Mouse (Mus musculus): ENCODE data around the gene Tmem169. TPM values are rescaled to one million over a fixed set of nuclear protein-coding genes. Genes with fewer than 3 reads are reported as not detected.

Gene Tmem169
- polyA plus RNA-seq, 1 experiment from 2014 or later: 3.4 TPM

DNA sequence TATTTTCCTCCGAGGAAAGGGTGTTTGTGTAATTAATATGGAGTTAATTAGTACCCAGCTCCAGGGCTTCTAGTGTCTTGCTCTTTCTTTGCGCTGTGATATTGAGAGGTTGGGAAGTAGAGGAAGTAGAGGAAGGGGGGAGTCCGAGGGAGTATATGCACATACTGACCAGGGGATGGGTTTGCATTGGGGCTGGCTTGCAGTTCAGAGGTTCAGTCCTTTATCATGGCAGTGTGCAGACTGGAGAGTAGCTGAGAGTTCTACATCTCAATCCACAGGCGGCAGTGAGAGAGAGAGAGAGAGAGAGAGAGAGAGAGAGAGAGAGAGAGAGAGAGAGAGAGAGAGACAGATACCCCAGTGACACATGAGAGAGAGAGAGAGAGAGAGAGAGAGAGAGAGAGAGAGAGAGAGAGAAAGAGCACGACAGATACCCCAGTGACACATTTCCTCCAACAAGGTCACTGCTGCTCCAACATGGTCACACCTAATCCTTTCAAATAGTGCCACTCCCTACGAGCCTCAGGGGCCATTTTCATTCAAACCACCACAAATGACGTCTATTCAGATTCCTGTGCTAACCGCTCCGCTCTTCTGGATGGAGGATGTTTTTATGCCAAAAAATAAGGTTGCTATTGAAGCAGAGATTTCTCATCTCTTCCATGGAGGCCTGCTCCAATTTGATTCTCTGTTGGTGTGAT is 28.7 kb downstream of the Tmem169 start:
- Histone ChIP-seq H3K36me3 (ENCODE audit: control insufficient read depth, insufficient read depth) (peaks cover 13% of the 10 kb centered on the region), H3K27ac (ENCODE audit: low read length) (no peak overlapping the region), H3K9me3 (replicated peaks; ENCODE audit: control insufficient read depth, low read length) (no peaks in the 10 kb centered on the region), H3K27me3 (ENCODE audit: control insufficient read depth, insufficient read depth, low read length) (no peaks in the 10 kb centered on the region; the same call in 1 of the 2 replicates), H3K4me2 (ENCODE audit: low read depth, low read length) (no peak overlapping the region), H3K9ac (ENCODE audit: low read length) (no peak overlapping the region), H3K4me3 (ENCODE audit: low read length) (no peak overlapping the region), H3K4me1 (ENCODE audit: control insufficient read depth, insufficient read depth, low read length) (no peaks in the 10 kb centered on the region)
- 86% methylated on average over 9 of the region's 9 CpGs for WGBS
- no peak for ATAC-seq (replicated peaks; ENCODE audit: extremely low read depth, insufficient read depth, low FRiP score)

GRCm38 (mm10) chr1:72313399-72314039 is 29.4 kb downstream of the Tmem169 start:
- H3K27ac ChIP-seq (ENCODE audit: low read length): no peak overlapping the region
- no peaks in the 10 kb centered on the region; the same call in 1 of the 2 replicates for H3K27me3 ChIP-seq (ENCODE audit: control insufficient read depth, insufficient read depth, low read length)
- H3K9me3 ChIP-seq (replicated peaks; ENCODE audit: control insufficient read depth, low read length): no peaks in the 10 kb centered on the region
- no peaks in the 10 kb centered on the region for H3K4me1 ChIP-seq (ENCODE audit: control insufficient read depth, insufficient read depth, low read length)
- ATAC-seq (replicated peaks; ENCODE audit: extremely low read depth, insufficient read depth, low FRiP score): no peak
- no peak overlapping the region for H3K9ac ChIP-seq (ENCODE audit: low read length)
- H3K4me2 ChIP-seq (ENCODE audit: low read depth, low read length): no peak overlapping the region
- peaks cover 14% of the 10 kb centered on the region for H3K36me3 ChIP-seq (ENCODE audit: control insufficient read depth, insufficient read depth)
- no peak overlapping the region for H3K4me3 ChIP-seq (ENCODE audit: low read length)
- WGBS: 72% methylated on average over 5 of the region's 5 CpGs

- WGBS: 82% methylated on average over 4 of the region's 4 CpGs
- H3K4me1 ChIP-seq (ENCODE audit: control insufficient read depth, insufficient read depth, low read length): no peaks in the 10 kb centered on the region
- H3K27me3 ChIP-seq (ENCODE audit: control insufficient read depth, insufficient read depth, low read length): no peaks in the 10 kb centered on the region; the same call in 1 of the 2 replicates
- no peak overlapping the region for H3K27ac ChIP-seq (ENCODE audit: low read length)
- peaks cover 18% of the 10 kb centered on the region for H3K36me3 ChIP-seq (ENCODE audit: control insufficient read depth, insufficient read depth)
- no peak for ATAC-seq (replicated peaks; ENCODE audit: extremely low read depth, insufficient read depth, low FRiP score)
- H3K9ac ChIP-seq (ENCODE audit: low read length): no peak overlapping the region
- H3K4me3 ChIP-seq (ENCODE audit: low read length): no peak overlapping the region
- no peaks in the 10 kb centered on the region for H3K9me3 ChIP-seq (replicated peaks; ENCODE audit: control insufficient read depth, low read length)
- H3K4me2 ChIP-seq (ENCODE audit: low read depth, low read length): no peak overlapping the region
These were observed 31.3 kb downstream of the Tmem169 start for GRCm38 (mm10) chr1:72315447-72315846.

DNA sequence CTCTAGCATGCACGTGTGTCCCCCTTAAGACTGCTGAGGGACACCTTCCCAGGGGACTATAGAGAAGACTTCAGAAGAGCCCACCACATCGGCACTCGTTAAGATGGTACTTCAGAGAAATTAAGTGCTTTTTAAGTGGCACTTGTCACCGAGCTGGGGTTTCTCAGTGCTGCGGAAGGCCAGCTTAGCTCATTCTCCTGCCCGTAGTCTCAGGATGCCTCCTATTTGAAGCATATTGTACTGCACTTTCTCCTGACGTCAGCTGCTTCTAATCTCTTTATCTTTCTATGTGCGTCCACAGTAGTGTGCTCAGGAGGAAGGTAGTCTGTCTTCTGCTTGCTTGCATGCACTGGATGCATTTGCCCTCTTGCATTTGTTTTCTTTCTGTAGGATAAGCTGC is 32.2 kb downstream of the Tmem169 start:
- Histone ChIP-seq H3K9me3 (replicated peaks; ENCODE audit: control insufficient read depth, low read length) (no peaks in the 10 kb centered on the region), H3K4me1 (ENCODE audit: control insufficient read depth, insufficient read depth, low read length) (no peaks in the 10 kb centered on the region), H3K27ac (ENCODE audit: low read length) (no peak overlapping the region), H3K4me3 (ENCODE audit: low read length) (no peak overlapping the region), H3K27me3 (ENCODE audit: control insufficient read depth, insufficient read depth, low read length) (no peaks in the 10 kb centered on the region; the same call in 1 of the 2 replicates), H3K4me2 (ENCODE audit: low read depth, low read length) (no peak overlapping the region), H3K36me3 (ENCODE audit: control insufficient read depth, insufficient read depth) (peaks cover 18% of the 10 kb centered on the region), H3K9ac (ENCODE audit: low read length) (no peak overlapping the region)
- no peak for ATAC-seq (replicated peaks; ENCODE audit: extremely low read depth, insufficient read depth, low FRiP score)
- 46% methylated on average over 8 of the region's 8 CpGs for WGBS

GRCm38 (mm10) chr1:72316901-72317300 is 32.7 kb downstream of the Tmem169 start:
- 70% methylated on average over 7 of the region's 7 CpGs for WGBS
- Histone ChIP-seq H3K9ac (ENCODE audit: low read length) (no peak overlapping the region), H3K4me3 (ENCODE audit: low read length) (no peak overlapping the region), H3K4me2 (ENCODE audit: low read depth, low read length) (no peak overlapping the region), H3K4me1 (ENCODE audit: control insufficient read depth, insufficient read depth, low read length) (no peaks in the 10 kb centered on the region), H3K9me3 (replicated peaks; ENCODE audit: control insufficient read depth, low read length) (no peaks in the 10 kb centered on the region), H3K27ac (ENCODE audit: low read length) (no peak overlapping the region), H3K36me3 (ENCODE audit: control insufficient read depth, insufficient read depth) (peaks cover 18% of the 10 kb centered on the region), H3K27me3 (ENCODE audit: control insufficient read depth, insufficient read depth, low read length) (no peaks in the 10 kb centered on the region; the same call in 1 of the 2 replicates)
- ATAC-seq (replicated peaks; ENCODE audit: extremely low read depth, insufficient read depth, low FRiP score): no peak

DNA sequence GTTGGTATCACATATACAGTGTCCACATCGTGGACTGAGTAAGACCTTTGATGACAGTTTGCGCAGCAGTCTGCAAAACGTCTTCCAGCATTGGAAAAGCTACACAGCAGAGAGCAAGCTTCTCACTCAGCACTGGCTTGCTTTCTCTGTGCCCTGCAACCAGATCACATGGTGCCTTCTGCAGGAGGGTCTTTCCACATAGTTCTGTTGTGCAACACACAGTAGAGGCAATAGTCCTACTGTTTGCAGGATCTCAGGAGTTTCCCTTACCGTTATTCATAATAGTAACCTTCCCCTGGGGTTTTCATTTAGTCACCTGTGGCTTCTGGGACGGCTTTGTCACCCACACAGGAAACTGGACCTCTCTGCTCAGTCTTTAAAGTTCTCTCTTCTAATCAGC is 36.6 kb downstream of the Tmem169 start:
- WGBS: 85% methylated on average over 5 of the region's 5 CpGs
- Histone ChIP-seq H3K4me2 (ENCODE audit: low read depth, low read length) (no peak overlapping the region), H3K36me3 (ENCODE audit: control insufficient read depth, insufficient read depth) (peaks cover 14% of the 10 kb centered on the region), H3K27ac (ENCODE audit: low read length) (no peak overlapping the region), H3K4me1 (ENCODE audit: control insufficient read depth, insufficient read depth, low read length) (no peaks in the 10 kb centered on the region), H3K9ac (ENCODE audit: low read length) (no peak overlapping the region), H3K4me3 (ENCODE audit: low read length) (no peak overlapping the region), H3K27me3 (ENCODE audit: control insufficient read depth, insufficient read depth, low read length) (no peaks in the 10 kb centered on the region; the same call in 1 of the 2 replicates), H3K9me3 (replicated peaks; ENCODE audit: control insufficient read depth, low read length) (no peaks in the 10 kb centered on the region)
- no peak for ATAC-seq (replicated peaks; ENCODE audit: extremely low read depth, insufficient read depth, low FRiP score)

- Histone ChIP-seq H3K4me2 (ENCODE audit: low read depth, low read length) (no peak overlapping the region), H3K4me1 (ENCODE audit: control insufficient read depth, insufficient read depth, low read length) (no peaks in the 10 kb centered on the region), H3K36me3 (ENCODE audit: control insufficient read depth, insufficient read depth) (peaks cover 10% of the 10 kb centered on the region), H3K4me3 (ENCODE audit: low read length) (no peak overlapping the region), H3K9me3 (replicated peaks; ENCODE audit: control insufficient read depth, low read length) (no peaks in the 10 kb centered on the region), H3K27ac (ENCODE audit: low read length) (no peak overlapping the region), H3K9ac (ENCODE audit: low read length) (no peak overlapping the region), H3K27me3 (ENCODE audit: control insufficient read depth, insufficient read depth, low read length) (no peaks in the 10 kb centered on the region)
- no peak for ATAC-seq (replicated peaks; ENCODE audit: extremely low read depth, insufficient read depth, low FRiP score)
- WGBS: 93% methylated on average over 4 of the region's 4 CpGs
These were observed 39.1 kb downstream of the Tmem169 start for GRCm38 (mm10) chr1:72323248-72323647.

- H3K9ac ChIP-seq (ENCODE audit: low read length): no peak overlapping the region
- H3K4me2 ChIP-seq (ENCODE audit: low read depth, low read length): no peak overlapping the region
- 0 out of 2 replicates have a peak, but pooled peaks have one; percentile 37 for ATAC-seq (replicated peaks; ENCODE audit: extremely low read depth, insufficient read depth, low FRiP score)
- no peak overlapping the region for H3K27ac ChIP-seq (ENCODE audit: low read length)
- no peak overlapping the region for H3K4me3 ChIP-seq (ENCODE audit: low read length)
- peaks cover 9% of the 10 kb centered on the region for H3K36me3 ChIP-seq (ENCODE audit: control insufficient read depth, insufficient read depth)
- H3K4me1 ChIP-seq (ENCODE audit: control insufficient read depth, insufficient read depth, low read length): no peaks in the 10 kb centered on the region
- H3K27me3 ChIP-seq (ENCODE audit: control insufficient read depth, insufficient read depth, low read length): no peaks in the 10 kb centered on the region
- 73% methylated on average over 11 of the region's 11 CpGs for WGBS
- H3K9me3 ChIP-seq (replicated peaks; ENCODE audit: control insufficient read depth, low read length): no peaks in the 10 kb centered on the region
These were observed 42.1 kb downstream of the Tmem169 start for GRCm38 (mm10) chr1:72326162-72326821.

DNA sequence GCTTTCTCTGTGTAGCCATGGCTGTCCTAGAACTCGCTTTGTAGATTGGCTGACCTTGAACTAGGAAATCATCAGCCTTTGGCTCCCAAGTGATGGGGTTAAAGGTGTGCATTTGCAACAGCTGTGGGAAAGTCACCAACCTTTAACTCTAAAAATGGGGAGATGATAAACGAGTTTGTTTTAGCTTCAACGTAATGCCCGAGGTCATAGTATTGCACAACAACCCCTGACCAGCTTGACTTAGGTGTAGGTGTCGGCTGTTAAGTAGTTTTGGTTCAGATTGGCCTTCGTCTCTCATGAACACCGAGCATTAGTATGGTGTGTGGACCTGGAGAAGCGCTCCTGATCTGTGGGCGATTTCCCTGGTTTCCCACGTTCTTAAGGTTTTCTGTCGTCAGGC is 50.6 kb downstream of the Tmem169 start:
- Histone ChIP-seq H3K4me1 (ENCODE audit: control insufficient read depth, insufficient read depth, low read length) (no peaks in the 10 kb centered on the region), H3K27ac (ENCODE audit: low read length) (no peak overlapping the region), H3K27me3 (ENCODE audit: control insufficient read depth, insufficient read depth, low read length) (no peaks in the 10 kb centered on the region), H3K36me3 (ENCODE audit: control insufficient read depth, insufficient read depth) (peaks cover 9% of the 10 kb centered on the region), H3K9me3 (replicated peaks; ENCODE audit: control insufficient read depth, low read length) (no peaks in the 10 kb centered on the region), H3K9ac (ENCODE audit: low read length) (no peak overlapping the region), H3K4me2 (ENCODE audit: low read depth, low read length) (no peak overlapping the region), H3K4me3 (ENCODE audit: low read length) (no peak overlapping the region)
- no peak for ATAC-seq (replicated peaks; ENCODE audit: extremely low read depth, insufficient read depth, low FRiP score)
- 89% methylated on average over 11 of the region's 11 CpGs for WGBS
